Comparison of ENCODE assay signal across 20 mouse cellular contexts in genomic region chr7:98333507-98333906, GRCm38 (mm10). TPM values are rescaled to one million over a fixed set of nuclear protein-coding genes. Genes with fewer than 3 reads are reported as not detected.
"Had no signal": no experiment of that assay in that cellular context is flagged by ENCODE, and none has a peak within 500 bp of the region (broad histone marks: within the 10 kb centered on the region; RNA-seq: fewer than 3 reads in every experiment).

No protein-coding gene starts in this region.

- ATAC-seq: midbrain, embryonic 13.5 days; midbrain, embryonic 16.5 days had no signal

- H3K4me3 ChIP-seq: liver, embryonic 15.5 days; midbrain, embryonic 10.5 days; midbrain, embryonic 13.5 days; myocyte; neural tube, embryonic 13.5 days; neural tube, embryonic 15.5 days had no signal

- DNase-seq: lung, embryonic 14.5 days; lung, postnatal 10 days; lung, postnatal 4 days; retina, postnatal 1 day; right cerebral cortex, adult 18-20 months; right cerebral cortex, postnatal 25 days; right cerebral cortex, postnatal 4 days; spleen, adult 18-20 months; thymus, adult 18-20 months; thymus, postnatal 14 days; thymus, postnatal 36 days had no signal

- H3K27me3 ChIP-seq: liver, embryonic 15.5 days; midbrain, embryonic 13.5 days; neural tube, embryonic 13.5 days; neural tube, embryonic 15.5 days had no signal

- H3K4me1 ChIP-seq: midbrain, embryonic 10.5 days; midbrain, embryonic 13.5 days; neural tube, embryonic 13.5 days had no signal

- H3K9me3 ChIP-seq: liver, embryonic 15.5 days; midbrain, embryonic 10.5 days; midbrain, embryonic 13.5 days; neural tube, embryonic 13.5 days; neural tube, embryonic 15.5 days had no signal

- H3K27ac ChIP-seq: midbrain, embryonic 10.5 days; midbrain, embryonic 13.5 days; neural tube, embryonic 13.5 days; neural tube, embryonic 15.5 days had no signal

- H3K4me2 ChIP-seq: liver, embryonic 15.5 days; lung, embryonic 14.5 days; midbrain, embryonic 13.5 days; neural tube, embryonic 13.5 days; neural tube, embryonic 15.5 days had no signal

- H3K36me3 ChIP-seq: liver, embryonic 15.5 days; midbrain, embryonic 10.5 days; midbrain, embryonic 13.5 days; neural tube, embryonic 13.5 days; neural tube, embryonic 15.5 days had no signal

- H3K9ac ChIP-seq: liver, embryonic 15.5 days; lung, embryonic 14.5 days; midbrain, embryonic 13.5 days; neural tube, embryonic 13.5 days; neural tube, embryonic 15.5 days had no signal

RNA-seq across cellular contexts. Expression of gene Tsku, which starts 27.6 kb away (rescaled TPM):
- total RNA-seq: megakaryocyte progenitor cell, adult 5-6 weeks; megakaryocyte-erythroid progenitor cell, adult 5-6 weeks had no signal
